Mouse (Mus musculus): Measurements from ENCODE around the gene Pde4dip.
A peak's percentile ranks its signal among the peaks of the same experiment; 100 is the strongest.

The Pde4dip gene

DNA sequence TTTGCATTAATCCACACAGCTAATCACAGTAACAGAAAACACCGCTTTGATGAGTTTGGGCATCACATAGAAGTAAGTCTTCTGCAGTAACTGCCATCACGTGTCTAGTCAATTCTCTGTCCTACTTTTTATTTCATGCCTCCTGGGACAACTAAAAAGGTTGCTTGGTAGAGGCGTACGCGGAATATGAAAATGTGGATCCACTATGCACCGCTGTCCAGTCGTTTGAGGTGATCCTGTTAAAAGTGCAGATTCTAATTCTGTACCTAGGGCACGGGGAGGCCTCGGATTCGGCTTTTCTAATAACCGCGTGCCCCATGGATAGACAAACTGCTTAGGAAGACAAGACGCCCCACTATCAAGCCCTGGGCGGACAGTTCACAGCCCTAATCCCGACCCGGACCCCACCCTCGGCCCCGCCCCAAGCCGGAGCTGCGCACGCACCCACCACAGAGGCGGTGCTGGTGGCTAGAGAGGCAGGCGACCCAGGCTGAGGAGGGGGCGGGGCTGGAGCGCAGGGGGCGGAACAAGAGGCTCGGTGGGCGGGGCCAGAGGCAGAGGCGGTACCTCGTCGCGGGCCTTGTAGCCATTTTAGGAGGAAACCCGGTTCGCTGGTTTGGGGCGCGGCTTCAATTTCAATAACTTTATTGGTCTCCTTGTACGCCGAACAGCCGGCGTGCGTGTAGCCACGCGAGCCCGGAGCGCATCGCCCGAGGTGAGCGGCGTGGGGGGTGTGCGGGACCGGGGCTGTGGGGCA lies 230.7 kb downstream of the Pde4dip start, which contains the start of gene Prkab2:
TSS of gene Prkab2 (plus strand) at position 539 of the 757 bp plus-strand sequence.
- TF ChIP-seq GATA4 (IDR thresholded peaks at IDR 0.05; ENCODE audit: insufficient replicate concordance, low read length): peak; percentile 42; the same call in 1 of the 2 replicates

DNA sequence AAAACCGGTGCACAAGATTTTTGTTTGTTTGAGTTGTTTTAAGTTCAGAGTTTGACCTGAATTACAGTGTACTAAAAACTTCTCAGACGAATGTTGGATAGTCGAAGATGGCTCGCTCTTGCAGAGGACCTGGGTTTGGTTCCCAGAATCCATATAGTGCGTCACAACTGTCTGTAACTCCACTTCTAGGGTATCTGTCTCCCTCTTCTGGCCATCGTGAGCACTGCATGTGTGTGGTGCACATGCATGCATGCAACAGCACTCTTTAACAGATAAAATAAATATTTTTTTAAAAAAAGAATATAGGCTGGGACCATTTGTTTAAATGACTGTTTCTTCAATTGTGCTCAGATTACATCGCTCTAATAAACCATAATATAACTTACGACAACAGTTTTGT lies 233.6 kb downstream of the Pde4dip start:
- no peak for TF ChIP-seq GATA4 (IDR thresholded peaks at IDR 0.05; ENCODE audit: insufficient replicate concordance, low read length)

DNA sequence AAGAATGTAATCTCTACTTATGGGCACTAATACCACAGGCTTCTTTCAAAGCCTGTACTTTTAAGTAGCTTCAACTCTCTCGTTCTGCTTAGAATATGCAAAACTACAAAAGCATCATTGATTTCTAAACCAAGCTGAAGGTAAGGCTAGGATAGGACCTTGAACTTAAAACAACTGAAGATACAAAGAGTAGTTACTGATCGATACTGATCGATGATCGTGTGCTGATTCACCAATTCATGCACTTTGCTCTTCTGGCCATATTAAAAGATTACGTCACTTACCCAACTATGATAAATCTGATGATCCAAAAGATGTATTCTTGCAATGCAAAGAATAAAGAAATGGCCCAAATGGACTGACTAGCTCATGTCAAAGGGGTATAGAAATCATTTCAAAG lies 234.7 kb downstream of the Pde4dip start:
- TF ChIP-seq GATA4 (IDR thresholded peaks at IDR 0.05; ENCODE audit: insufficient replicate concordance, low read length): no peak

DNA sequence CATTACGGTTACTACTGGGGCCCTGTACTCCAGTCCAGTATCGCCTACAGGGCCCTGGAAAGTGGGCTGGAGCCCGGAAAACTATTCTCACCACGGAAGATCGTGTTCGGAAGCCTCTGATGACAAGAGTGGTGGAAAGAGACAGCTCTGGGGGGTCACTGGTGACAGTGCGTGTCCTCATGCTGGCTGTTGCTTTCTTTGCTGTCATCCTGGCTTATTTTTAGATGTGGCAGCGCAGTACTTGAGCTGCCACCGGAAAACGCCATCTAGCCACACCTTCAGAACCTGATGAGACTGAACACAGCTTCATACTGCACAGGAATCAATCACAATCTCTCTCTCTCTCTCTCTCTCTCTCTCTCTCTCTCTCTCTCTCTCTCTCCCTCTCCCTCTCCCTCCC lies 236.9 kb downstream of the Pde4dip start:
- TF ChIP-seq GATA4 (IDR thresholded peaks at IDR 0.05; ENCODE audit: insufficient replicate concordance, low read length): no peak

DNA sequence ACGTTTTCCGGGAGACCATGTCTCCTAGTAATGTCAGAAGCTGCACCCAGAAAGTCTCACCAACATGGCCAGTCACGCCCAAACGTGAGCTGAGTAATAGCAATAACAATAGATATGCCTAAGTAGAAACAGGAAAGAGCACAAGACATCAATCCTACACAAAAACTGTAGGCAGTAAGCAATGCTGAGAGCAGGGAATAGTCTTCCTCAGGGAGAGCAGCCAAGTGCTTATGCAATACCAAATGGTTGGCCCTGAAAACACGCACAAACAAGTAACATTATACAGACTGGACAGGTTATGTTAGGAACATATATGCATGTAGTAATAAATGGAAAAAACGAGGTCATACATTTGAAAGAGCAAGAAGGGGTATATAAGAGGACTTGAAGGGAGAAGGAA lies 239.0 kb downstream of the Pde4dip start:
- no peak for TF ChIP-seq GATA4 (IDR thresholded peaks at IDR 0.05; ENCODE audit: insufficient replicate concordance, low read length)

DNA sequence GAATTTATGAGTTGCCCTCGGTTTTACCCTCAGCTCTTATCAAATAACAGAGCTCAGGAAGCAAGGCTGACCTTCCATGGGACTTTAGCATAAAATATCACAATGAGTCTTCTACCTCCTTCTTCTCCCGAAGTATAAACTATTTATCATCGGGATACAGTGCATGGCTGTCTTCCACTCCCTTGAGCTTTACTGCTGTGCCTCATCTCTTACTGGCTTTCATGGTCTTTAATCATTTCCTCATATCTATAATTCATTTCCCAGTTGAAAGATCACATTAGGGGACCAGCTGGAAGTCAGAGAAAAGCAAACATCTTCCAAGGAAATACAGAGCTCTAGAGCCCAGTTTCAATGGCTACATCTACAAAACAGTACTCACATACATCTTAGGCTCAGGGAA lies 239.5 kb downstream of the Pde4dip start:
- no peak for TF ChIP-seq GATA4 (IDR thresholded peaks at IDR 0.05; ENCODE audit: insufficient replicate concordance, low read length)

DNA sequence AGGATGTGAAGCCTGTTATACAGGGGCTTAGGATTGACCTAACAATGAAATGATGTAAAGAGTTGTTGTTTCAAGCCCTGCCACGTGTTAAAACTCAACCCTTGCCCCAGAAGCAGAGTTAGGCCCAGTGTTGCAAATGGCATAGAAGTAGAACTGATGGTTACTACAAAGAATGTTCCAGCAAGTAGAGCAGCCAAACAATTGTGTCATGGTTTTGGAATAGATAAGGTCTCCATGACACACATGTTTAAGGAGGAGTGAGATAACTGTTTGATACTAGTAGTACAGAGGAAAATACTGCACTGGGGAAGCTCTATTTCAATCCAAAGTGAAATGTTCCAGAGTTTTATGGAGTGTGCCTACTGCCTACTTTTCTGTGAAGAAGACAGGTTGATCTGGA lies 240.0 kb downstream of the Pde4dip start:
- no peak for TF ChIP-seq GATA4 (IDR thresholded peaks at IDR 0.05; ENCODE audit: insufficient replicate concordance, low read length)

DNA sequence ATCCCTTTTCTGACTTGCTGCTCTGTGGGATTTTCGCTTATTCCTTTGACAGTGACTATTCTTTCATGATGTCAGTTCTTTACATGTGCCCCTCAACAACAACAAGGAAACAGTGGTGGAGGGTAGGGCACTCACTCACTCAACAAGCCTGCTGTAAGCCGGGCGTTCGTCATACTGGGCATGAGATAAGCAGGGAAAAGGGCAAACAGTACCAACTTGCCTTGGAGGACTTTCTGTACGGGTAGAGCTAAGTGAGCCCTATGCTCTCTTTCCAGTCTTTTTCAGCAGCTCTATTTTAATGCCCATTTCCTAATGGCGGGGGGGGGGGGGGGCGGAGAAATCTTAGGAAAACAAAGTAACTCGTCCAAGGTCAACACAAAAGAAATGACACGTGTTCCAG lies 246.5 kb downstream of the Pde4dip start:
- no peak for TF ChIP-seq GATA4 (IDR thresholded peaks at IDR 0.05; ENCODE audit: insufficient replicate concordance, low read length)

DNA sequence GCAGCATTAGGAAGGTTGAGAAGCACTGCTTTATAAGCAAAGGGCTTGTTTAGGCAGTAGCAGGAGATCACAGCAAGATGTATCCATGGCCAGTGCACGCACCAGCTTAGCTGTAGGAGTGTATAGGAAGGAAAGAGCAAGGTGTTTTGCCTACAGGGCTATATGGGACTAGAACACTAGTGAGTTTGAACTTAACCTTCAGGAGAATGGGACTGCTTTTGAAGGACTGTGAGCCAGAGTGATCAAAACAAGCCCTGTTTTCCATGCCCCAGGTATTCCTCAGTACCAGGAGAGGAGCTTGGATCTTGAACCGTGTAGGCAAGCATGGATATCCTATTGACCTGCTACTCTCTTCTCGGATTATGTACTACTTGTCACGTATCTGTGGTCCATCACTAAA lies 247.1 kb downstream of the Pde4dip start:
- no peak for TF ChIP-seq GATA4 (IDR thresholded peaks at IDR 0.05; ENCODE audit: insufficient replicate concordance, low read length)
